Mouse (Mus musculus) CD4-positive naive resting alpha-beta T cell, adult 76 days (primary cell): ENCODE results near the gene Strbp. TPM values are rescaled to one million over a fixed set of nuclear protein-coding genes. Genes with fewer than 3 reads are reported as not detected.

ENCODE experiments used
- total RNA-seq: library from RNA; stranded (reverse); gene quantifications from one replicate; pipeline ENCODE4 v1.2.4, GENCODE M21; 2023

Strbp gene
- 44.0 TPM for total RNA-seq

DNA sequence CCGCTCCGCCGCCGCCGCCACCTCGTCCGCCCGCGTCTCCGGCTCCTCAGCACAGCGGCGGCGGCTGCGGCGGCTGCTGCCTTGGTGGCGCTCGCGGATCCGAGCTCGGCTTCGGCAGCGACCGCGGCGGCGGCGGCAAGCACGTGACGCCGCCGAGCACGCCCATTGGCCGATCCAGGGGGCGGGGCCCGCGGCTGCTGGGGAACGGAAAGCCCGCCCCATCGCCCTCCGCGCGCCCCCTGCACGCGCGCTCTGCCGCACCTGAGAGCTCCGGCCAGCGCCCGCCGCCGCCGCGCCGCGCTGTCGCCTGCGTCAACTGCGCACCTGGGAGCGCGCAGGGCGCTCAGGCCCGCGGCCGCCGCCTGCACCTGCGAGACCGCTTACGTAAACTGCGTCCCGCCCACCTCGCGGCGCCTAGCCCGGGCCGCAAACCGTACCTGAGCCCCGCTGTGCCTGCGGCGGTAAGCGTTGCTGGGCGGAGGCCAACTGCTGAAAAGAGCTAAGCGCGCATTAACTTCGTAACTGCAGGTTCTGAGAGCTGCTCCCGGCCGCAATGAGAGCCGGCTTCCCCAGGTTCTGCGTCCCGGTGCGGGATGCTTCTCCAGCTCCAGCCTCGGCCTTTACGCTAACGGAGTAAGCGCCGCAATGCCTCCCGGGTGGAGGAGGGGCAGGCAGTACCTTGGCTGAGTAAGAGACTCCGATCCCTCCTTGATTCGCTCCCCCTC is at the start of gene Strbp:
TSS of gene Strbp (minus strand) at position 630 of the 725 bp plus-strand sequence.

DNA sequence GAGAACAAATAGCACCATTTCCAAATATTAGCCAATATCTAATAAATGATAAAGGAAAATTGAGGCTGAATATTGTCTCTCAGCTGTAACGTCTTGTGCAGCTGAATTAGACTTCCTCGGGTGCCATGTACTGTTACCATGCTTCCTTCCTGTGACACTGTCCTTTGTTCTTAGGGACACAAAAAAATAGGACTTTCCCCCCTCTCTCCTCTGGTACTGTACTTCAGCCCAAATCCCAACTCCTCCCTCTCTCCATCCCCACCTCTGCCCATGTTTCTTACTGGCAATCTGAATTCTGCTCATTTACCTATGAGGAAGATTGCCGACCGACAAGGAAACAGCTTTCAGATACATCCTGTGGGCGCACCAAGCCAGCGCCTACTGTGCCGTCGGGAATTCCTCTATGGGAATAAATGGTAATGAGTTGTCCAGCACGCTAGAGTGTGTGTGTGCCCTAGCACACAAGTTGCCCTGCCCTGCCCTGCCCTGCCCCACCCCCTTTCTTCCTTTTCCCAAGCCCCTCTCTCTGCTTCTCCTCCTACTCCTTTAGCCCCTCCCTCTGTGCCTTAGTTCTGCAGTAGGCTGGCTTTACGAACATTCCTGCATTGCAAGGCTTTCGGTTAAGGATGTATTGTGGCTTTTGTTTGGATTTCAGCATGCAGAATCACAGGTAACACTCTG is 187.5 kb downstream of the Strbp start, which contains the start of gene Gpr21:
TSS of gene Gpr21 (plus strand) at position 303 of the 681 bp plus-strand sequence.

GRCm38 (mm10) chr2:37442611-37443591 is 260.8 kb downstream of the Strbp start, which contains the start of the genes Zbtb26, Zbtb6 and Rabgap1:
Gene Zbtb26, minus strand, starts transcription at chr2:37443135.
Gene Zbtb6, minus strand, starts transcription at chr2:37443171.
Gene Rabgap1, plus strand, starts transcription at chr2:37443279.

Other genes with a start within 250 kb of the Strbp start
- gene Gpr21, start 187.5 kb downstream of the Strbp start, total RNA-seq, result 4.3 TPM
- not detected for gene Crb2, start 72.4 kb upstream of the Strbp start, total RNA-seq